Mouse (Mus musculus) cortical plate, adult 2 months (tissue): Measurements from ENCODE around the gene Chrna3. TPM values are rescaled to one million over a fixed set of nuclear protein-coding genes. Genes with fewer than 3 reads are reported as not detected.

Experiments used
- H3K27ac ChIP-seq: fragments of 200-500 bp; 2 replicates; pipeline ENCODE4 v1.5.1; 2012; ENCODE audit warnings: low read length, control low read depth, inconsistent platforms; ENCODE audit not compliant: insufficient read depth
- H3K4me1 ChIP-seq: fragments of 200-500 bp; 2 replicates; pipeline ENCODE4 v1.6.1; 2011; ENCODE audit warnings: low read length; ENCODE audit not compliant: control insufficient read depth, insufficient read depth
- H3K4me3 ChIP-seq: fragments of 200-500 bp; 2 replicates; pipeline ENCODE4 v1.5.1; 2011; ENCODE audit warnings: mild to moderate bottlenecking, low read length, control low read depth; ENCODE audit not compliant: insufficient read depth
- CTCF ChIP-seq: fragments of 200-500 bp; IDR thresholded peaks from 2 replicates; pipeline ENCODE4 v1.5.1; 2011; ENCODE audit warnings: mild to moderate bottlenecking, control low read depth, low read length; ENCODE audit not compliant: insufficient read depth; ENCODE audit errors: extremely low read depth
- POLR2A ChIP-seq: fragments of 200-500 bp; IDR thresholded peaks from 2 replicates; pipeline ENCODE4 v1.6.1; 2011; ENCODE audit warnings: mild to moderate bottlenecking, low read length, control low read depth; ENCODE audit not compliant: insufficient read depth; ENCODE audit errors: extremely low read depth
- polyA plus RNA-seq: library from polyadenylated mRNA; depleted of rRNA; stranded (reverse); fragments of >200 nt; gene quantifications from 2 replicates; pipeline ENCODE4 v1.2.3, GENCODE M21; 2012; rRNA removed

Gene Chrna3
- 0.26 and 0.44 TPM in 2 replicates for polyA plus RNA-seq

- 0 out of 2 replicates have a peak within 1 kb of the TSS, but pooled peaks have one; percentile 0 for H3K4me3 ChIP-seq
- TF ChIP-seq POLR2A, result no peak
- TF ChIP-seq CTCF, result no peak
- peaks cover 2% of the 10 kb centered on the region; the same call in 1 of the 2 replicates for H3K4me1 ChIP-seq
- H3K27ac ChIP-seq, result no peak within 1 kb of the TSS
Observed at GRCm38 (mm10) chr9:55026275-55026663, at the start of gene Chrna3. TSS of gene Chrna3 (minus strand) at chr9:55026562.

- TF ChIP-seq POLR2A (no peak), CTCF (no peak)
Observed at GRCm38 (mm10) chr9:55067965-55068265, 41.6 kb upstream of the Chrna3 start.

GRCm38 (mm10) chr9:55067260-55067964, 41.0 kb upstream of the Chrna3 start:
- no peak overlapping the region for H3K27ac ChIP-seq
- TF ChIP-seq POLR2A, result no peak
- TF ChIP-seq CTCF, result no peak

More at GRCm38 (mm10) chr9:55067965-55068265, 41.6 kb upstream of the Chrna3 start:
- H3K4me1 ChIP-seq, result no peaks in the 10 kb centered on the region
- no peak overlapping the region for H3K27ac ChIP-seq
- no peak overlapping the region for H3K4me3 ChIP-seq

GRCm38 (mm10) chr9:55065241-55065640, 38.9 kb upstream of the Chrna3 start:
- TF ChIP-seq POLR2A (no peak), CTCF (no peak)
- H3K4me3 ChIP-seq, result no peak overlapping the region
- no peaks in the 10 kb centered on the region for H3K4me1 ChIP-seq

More at GRCm38 (mm10) chr9:55067260-55067964, 41.0 kb upstream of the Chrna3 start:
- Histone ChIP-seq H3K4me1 (no peaks in the 10 kb centered on the region), H3K4me3 (no peak overlapping the region)

GRCm38 (mm10) chr9:55058067-55058466, 31.7 kb upstream of the Chrna3 start:
- Histone ChIP-seq H3K4me1 (no peaks in the 10 kb centered on the region), H3K4me3 (no peak overlapping the region), H3K27ac (no peak overlapping the region)
- TF ChIP-seq POLR2A (no peak), CTCF (no peak)

More at GRCm38 (mm10) chr9:55065241-55065640, 38.9 kb upstream of the Chrna3 start:
- no peak overlapping the region for H3K27ac ChIP-seq

- H3K4me1 ChIP-seq, result no peaks in the 10 kb centered on the region
- TF ChIP-seq CTCF (no peak), POLR2A (no peak)
- no peak overlapping the region for H3K27ac ChIP-seq
- no peak overlapping the region for H3K4me3 ChIP-seq
Observed at GRCm38 (mm10) chr9:55055386-55055930, 29.1 kb upstream of the Chrna3 start.

GRCm38 (mm10) chr9:55048211-55048880, 22.0 kb upstream of the Chrna3 start, which contains the start of gene Chrnb4:
TSS of gene Chrnb4 (minus strand) at chr9:55048779.
- Histone ChIP-seq H3K27ac (no peak within 1 kb of the TSS), H3K4me3 (peak within 1 kb of the TSS; percentile 12; the same call in 1 of the 2 replicates), H3K4me1 (no peaks in the 10 kb centered on the region)
- no peak for TF ChIP-seq CTCF

GRCm38 (mm10) chr9:55046764-55047163, 20.4 kb upstream of the Chrna3 start:
- no peak overlapping the region for H3K27ac ChIP-seq
- H3K4me1 ChIP-seq, result no peaks in the 10 kb centered on the region
- TF ChIP-seq POLR2A (no peak), CTCF (no peak)
- no peak overlapping the region for H3K4me3 ChIP-seq

- Histone ChIP-seq H3K4me1 (no peaks in the 10 kb centered on the region), H3K27ac (no peak overlapping the region), H3K4me3 (no peak overlapping the region)
- TF ChIP-seq POLR2A, result no peak
- no peak for TF ChIP-seq CTCF
Observed at GRCm38 (mm10) chr9:55045001-55045400, 18.6 kb upstream of the Chrna3 start.

GRCm38 (mm10) chr9:55043688-55044087, 17.3 kb upstream of the Chrna3 start:
- TF ChIP-seq CTCF (no peak), POLR2A (no peak)
- Histone ChIP-seq H3K4me1 (no peaks in the 10 kb centered on the region; the same call in 1 of the 2 replicates), H3K27ac (no peak overlapping the region), H3K4me3 (no peak overlapping the region)
